Mouse (Mus musculus): ENCODE results near the gene Insm1. TPM values are rescaled to one million over a fixed set of nuclear protein-coding genes. Genes with fewer than 3 reads are reported as not detected.

The Insm1 gene
- polyA plus RNA-seq, 1 experiment = not detected

DNA sequence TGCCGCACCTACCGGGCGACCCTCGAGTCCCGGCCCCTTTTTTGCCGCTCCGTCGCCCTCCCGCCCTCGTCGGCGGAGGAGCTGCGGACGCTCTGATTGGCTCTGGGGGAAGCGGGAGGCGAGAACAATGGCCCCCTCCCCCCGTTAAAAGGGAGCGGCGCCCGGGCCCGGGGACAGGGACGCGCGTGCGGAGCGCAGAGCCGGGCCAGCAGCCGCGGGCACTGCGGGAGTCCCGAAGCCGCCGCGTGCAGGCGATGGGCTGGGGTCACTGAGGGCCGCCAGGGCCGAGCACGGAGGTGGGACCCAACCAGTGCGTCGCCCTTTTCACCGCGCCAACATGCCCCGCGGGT is 183 bp downstream of the Insm1 start:
- WGBS = 2% methylated on average over 44 of the region's 44 CpGs
- Histone ChIP-seq H3K4me3 (replicated peaks; ENCODE audit: control insufficient read depth, low read depth, low read length) (no peak overlapping the region), H3K4me1 (ENCODE audit: control insufficient read depth, insufficient read depth, low read length) (no peaks in the 10 kb centered on the region), H3K27ac (ENCODE audit: control insufficient read depth, insufficient read depth, low read depth, low read length, poor library complexity) (no peak overlapping the region; the same call in 1 of the 2 replicates)
- TF ChIP-seq CTCF (IDR thresholded peaks at IDR 0.05; ENCODE audit: control insufficient read depth, insufficient read depth, low read length) (no peak), POLR2A (IDR thresholded peaks at IDR 0.05; ENCODE audit: borderline replicate concordance, control insufficient read depth, low read depth, low read length) (no peak)

DNA sequence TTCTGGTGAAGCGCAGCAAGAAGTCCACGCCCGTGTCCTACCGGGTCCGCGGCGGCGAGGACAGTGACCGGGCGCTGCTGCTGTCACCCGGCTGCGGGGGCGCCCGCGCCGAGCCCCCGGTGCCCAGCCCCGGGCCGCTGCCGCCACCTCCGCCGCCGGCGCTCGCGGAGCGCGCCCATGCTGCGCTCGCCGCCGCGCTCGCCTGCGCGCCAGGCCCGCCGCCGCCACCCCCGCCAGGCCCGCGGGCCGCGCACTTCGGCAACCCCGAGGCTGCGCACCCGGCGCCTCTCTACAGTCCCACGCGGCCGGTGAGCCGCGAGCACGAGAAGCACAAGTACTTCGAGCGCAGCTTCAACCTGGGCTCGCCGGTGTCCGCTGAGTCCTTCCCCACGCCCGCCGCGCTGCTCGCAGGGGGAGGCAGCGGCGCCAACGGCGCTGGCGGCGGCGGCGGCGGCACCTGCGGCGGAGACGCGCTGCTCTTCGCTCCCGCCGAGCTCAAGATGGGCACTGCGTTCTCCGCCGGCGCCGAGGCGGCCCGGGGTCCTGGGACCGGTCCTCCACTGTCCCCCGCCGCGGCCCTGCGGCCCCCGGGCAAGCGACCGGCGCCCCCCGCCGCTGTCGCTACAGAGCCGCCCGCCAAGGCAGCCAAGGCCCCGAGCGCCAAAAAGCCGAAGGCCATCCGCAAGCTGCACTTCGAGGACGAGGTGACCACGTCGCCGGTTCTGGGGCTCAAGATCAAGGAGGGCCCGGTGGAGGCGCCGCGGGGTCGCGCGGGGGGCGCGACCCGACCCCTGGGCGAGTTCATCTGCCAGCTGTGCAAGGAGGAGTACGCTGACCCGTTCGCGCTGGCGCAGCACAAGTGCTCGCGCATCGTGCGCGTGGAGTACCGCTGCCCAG is 806 bp downstream of the Insm1 start:
- H3K4me3 ChIP-seq (replicated peaks; ENCODE audit: control insufficient read depth, low read depth, low read length) = no peak overlapping the region
- 6% methylated on average over 133 of the region's 133 CpGs for WGBS
- no peak overlapping the region; the same call in 1 of the 2 replicates for H3K27ac ChIP-seq (ENCODE audit: control insufficient read depth, insufficient read depth, low read depth, low read length, poor library complexity)
- TF ChIP-seq CTCF (IDR thresholded peaks at IDR 0.05; ENCODE audit: control insufficient read depth, insufficient read depth, low read length) = no peak
- no peak for TF ChIP-seq POLR2A (IDR thresholded peaks at IDR 0.05; ENCODE audit: borderline replicate concordance, control insufficient read depth, low read depth, low read length)
- no peaks in the 10 kb centered on the region for H3K4me1 ChIP-seq (ENCODE audit: control insufficient read depth, insufficient read depth, low read length)

DNA sequence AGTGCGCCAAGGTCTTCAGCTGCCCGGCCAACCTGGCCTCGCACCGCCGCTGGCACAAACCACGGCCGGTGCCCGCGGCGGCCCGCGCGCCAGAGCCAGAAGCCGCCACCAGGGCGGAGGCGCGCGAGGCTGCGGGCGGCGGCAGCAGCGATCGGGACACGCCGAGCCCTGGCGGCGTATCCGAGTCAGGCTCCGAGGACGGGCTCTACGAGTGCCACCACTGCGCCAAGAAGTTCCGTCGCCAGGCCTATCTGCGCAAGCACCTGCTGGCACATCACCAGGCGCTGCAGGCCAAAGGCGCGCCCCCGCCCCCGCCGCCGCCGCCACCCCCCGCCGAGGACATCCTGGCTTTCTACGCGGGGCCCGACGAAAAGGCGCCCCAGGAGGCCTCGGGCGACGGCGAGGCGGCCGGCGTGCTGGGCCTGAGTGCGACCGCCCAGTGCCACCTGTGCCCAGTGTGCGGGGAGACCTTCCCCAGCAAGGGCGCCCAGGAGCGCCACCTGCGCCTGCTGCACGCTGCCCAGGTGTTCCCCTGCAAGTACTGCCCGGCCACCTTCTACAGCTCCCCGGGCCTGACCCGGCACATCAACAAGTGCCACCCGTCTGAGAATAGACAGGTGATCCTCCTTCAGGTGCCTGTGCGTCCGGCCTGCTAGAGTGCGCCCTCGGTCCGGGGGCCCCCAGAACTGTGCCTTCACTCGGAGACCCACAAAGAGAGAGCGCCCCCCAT is 1.6 kb downstream of the Insm1 start:
- H3K4me3 ChIP-seq (replicated peaks; ENCODE audit: control insufficient read depth, low read depth, low read length) = no peak overlapping the region
- TF ChIP-seq POLR2A (IDR thresholded peaks at IDR 0.05; ENCODE audit: borderline replicate concordance, control insufficient read depth, low read depth, low read length) (no peak), CTCF (IDR thresholded peaks at IDR 0.05; ENCODE audit: control insufficient read depth, insufficient read depth, low read length) (no peak)
- no peak overlapping the region; the same call in 1 of the 2 replicates for H3K27ac ChIP-seq (ENCODE audit: control insufficient read depth, insufficient read depth, low read depth, low read length, poor library complexity)
- WGBS = 2% methylated on average over 67 of the region's 75 CpGs
- H3K4me1 ChIP-seq (ENCODE audit: control insufficient read depth, insufficient read depth, low read length) = no peaks in the 10 kb centered on the region

DNA sequence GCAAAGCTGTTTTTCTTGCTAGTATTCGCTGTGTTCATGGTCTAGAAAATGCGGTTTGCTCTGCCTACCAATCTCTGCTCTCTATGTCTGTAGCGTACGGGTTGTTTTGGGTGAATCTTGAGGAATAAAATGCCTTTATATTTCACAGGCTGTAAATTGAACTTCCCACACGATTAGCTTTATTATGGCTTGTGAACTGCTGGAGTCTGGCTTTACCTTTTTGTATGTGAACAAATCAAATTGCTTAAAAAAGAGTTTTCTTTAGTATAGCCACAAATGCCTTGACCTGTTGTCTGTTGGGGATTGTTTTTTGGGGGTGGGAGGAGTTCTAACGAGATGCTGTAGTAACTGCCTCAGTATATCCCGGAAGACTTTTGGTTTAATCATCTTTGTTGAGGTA is 2.4 kb downstream of the Insm1 start:
- TF ChIP-seq CTCF (IDR thresholded peaks at IDR 0.05; ENCODE audit: control insufficient read depth, insufficient read depth, low read length) (no peak), POLR2A (IDR thresholded peaks at IDR 0.05; ENCODE audit: borderline replicate concordance, control insufficient read depth, low read depth, low read length) (no peak)
- H3K4me1 ChIP-seq (ENCODE audit: control insufficient read depth, insufficient read depth, low read length) = no peaks in the 10 kb centered on the region
- no peak overlapping the region for H3K27ac ChIP-seq (ENCODE audit: control insufficient read depth, insufficient read depth, low read depth, low read length, poor library complexity)
- WGBS = 22% methylated on average over 7 of the region's 7 CpGs
- no peak overlapping the region for H3K4me3 ChIP-seq (replicated peaks; ENCODE audit: control insufficient read depth, low read depth, low read length)

DNA sequence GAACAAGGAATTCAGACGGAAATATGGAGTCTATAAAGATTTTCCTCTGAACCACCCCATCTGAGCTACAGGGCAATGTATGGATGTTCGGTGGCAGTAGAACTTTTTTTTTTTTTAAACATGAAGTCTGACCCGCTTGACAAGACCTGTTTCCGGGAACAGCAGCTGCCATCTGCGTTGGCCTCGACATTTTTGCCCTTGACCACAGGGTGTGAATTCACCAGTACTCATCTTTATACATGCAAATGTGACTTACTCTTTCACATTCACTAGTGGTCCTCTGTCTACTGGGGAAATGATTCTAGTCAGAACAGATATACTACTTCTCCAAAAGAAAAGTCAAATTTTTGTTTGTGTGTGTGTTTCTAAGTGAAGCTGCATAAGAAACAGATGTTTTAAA is 4.1 kb downstream of the Insm1 start:
- Histone ChIP-seq H3K4me3 (replicated peaks; ENCODE audit: control insufficient read depth, low read depth, low read length) (no peak overlapping the region), H3K4me1 (ENCODE audit: control insufficient read depth, insufficient read depth, low read length) (no peaks in the 10 kb centered on the region), H3K27ac (ENCODE audit: control insufficient read depth, insufficient read depth, low read depth, low read length, poor library complexity) (no peak overlapping the region)
- TF ChIP-seq CTCF (IDR thresholded peaks at IDR 0.05; ENCODE audit: control insufficient read depth, insufficient read depth, low read length) (no peak), POLR2A (IDR thresholded peaks at IDR 0.05; ENCODE audit: borderline replicate concordance, control insufficient read depth, low read depth, low read length) (no peak)
- 11% methylated on average over 6 of the region's 6 CpGs for WGBS

- TF ChIP-seq CTCF (IDR thresholded peaks at IDR 0.05; ENCODE audit: control insufficient read depth, insufficient read depth, low read length) (no peak), POLR2A (IDR thresholded peaks at IDR 0.05; ENCODE audit: borderline replicate concordance, control insufficient read depth, low read depth, low read length) (no peak)
- Histone ChIP-seq H3K4me3 (replicated peaks; ENCODE audit: control insufficient read depth, low read depth, low read length) (no peak overlapping the region), H3K27ac (ENCODE audit: control insufficient read depth, insufficient read depth, low read depth, low read length, poor library complexity) (no peak overlapping the region), H3K4me1 (ENCODE audit: control insufficient read depth, insufficient read depth, low read length) (no peaks in the 10 kb centered on the region)
- 7% methylated on average over 9 of the region's 9 CpGs for WGBS
Observed at GRCm38 (mm10) chr2:146226484-146226883, 4.8 kb downstream of the Insm1 start.

- no peak overlapping the region for H3K27ac ChIP-seq (ENCODE audit: control insufficient read depth, insufficient read depth, low read depth, low read length, poor library complexity)
- 58% methylated on average over 3 of the region's 3 CpGs for WGBS
- TF ChIP-seq CTCF (IDR thresholded peaks at IDR 0.05; ENCODE audit: control insufficient read depth, insufficient read depth, low read length) (no peak), POLR2A (IDR thresholded peaks at IDR 0.05; ENCODE audit: borderline replicate concordance, control insufficient read depth, low read depth, low read length) (no peak)
- H3K4me1 ChIP-seq (ENCODE audit: control insufficient read depth, insufficient read depth, low read length) = no peaks in the 10 kb centered on the region
- no peak overlapping the region for H3K4me3 ChIP-seq (replicated peaks; ENCODE audit: control insufficient read depth, low read depth, low read length)
Observed at GRCm38 (mm10) chr2:146227646-146228045, 5.9 kb downstream of the Insm1 start.

DNA sequence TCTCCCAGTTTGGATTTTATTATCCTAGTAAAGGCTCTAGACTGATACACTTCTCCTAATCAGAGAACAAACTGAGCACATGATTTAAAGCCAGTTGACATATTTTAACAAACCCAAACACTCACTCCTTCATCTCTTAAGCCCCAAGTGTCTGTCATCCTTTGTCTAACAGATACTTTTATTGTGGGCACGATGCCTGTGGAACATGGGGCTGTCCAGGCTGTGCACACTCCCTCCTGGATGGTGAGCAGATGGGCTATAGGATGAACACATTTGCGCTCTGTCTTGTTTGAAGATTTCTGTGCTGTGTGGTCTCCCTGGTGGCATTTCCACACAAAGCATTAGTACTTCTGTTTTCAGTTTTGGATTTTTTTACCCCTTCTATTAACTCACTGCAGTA is 6.7 kb downstream of the Insm1 start:
- 75% methylated on average over 2 of the region's 2 CpGs for WGBS
- no peak overlapping the region for H3K4me3 ChIP-seq (replicated peaks; ENCODE audit: control insufficient read depth, low read depth, low read length)

More for the DNA sequence above, 6.7 kb downstream of the Insm1 start:
- no peaks in the 10 kb centered on the region for H3K4me1 ChIP-seq (ENCODE audit: control insufficient read depth, insufficient read depth, low read length)
- no peak overlapping the region for H3K27ac ChIP-seq (ENCODE audit: control insufficient read depth, insufficient read depth, low read depth, low read length, poor library complexity)
- TF ChIP-seq POLR2A (IDR thresholded peaks at IDR 0.05; ENCODE audit: borderline replicate concordance, control insufficient read depth, low read depth, low read length) = no peak
- no peak for TF ChIP-seq CTCF (IDR thresholded peaks at IDR 0.05; ENCODE audit: control insufficient read depth, insufficient read depth, low read length)

Data from bone marrow, adult 2 months (tissue).